Mouse (Mus musculus) spleen, adult 2 months (tissue): ENCODE results near the gene Uhrf2. TPM values are rescaled to one million over a fixed set of nuclear protein-coding genes. Genes with fewer than 3 reads are reported as not detected.

Source experiments
- DNase-seq, 2 experiments: peaks; one replicate each; pipeline versions ENCODE4 v3.0.0 to v3.0.0-alpha.2; 2012 to 2021; ENCODE audit warnings: low spot score in 2 of 2, low read depth in 1 of 2
- H3K27ac ChIP-seq: fragments of 200-500 bp; 2 replicates; pipeline ENCODE4 v1.5.1; 2012; ENCODE audit warnings: low read length, inconsistent platforms; ENCODE audit not compliant: insufficient read depth
- H3K27me3 ChIP-seq: fragments of 200-500 bp; 2 replicates; pipeline ENCODE4 v1.6.1; 2012; ENCODE audit warnings: mild to moderate bottlenecking, moderate library complexity, low read length, inconsistent platforms; ENCODE audit not compliant: control insufficient read depth, insufficient read depth
- H3K36me3 ChIP-seq: fragments of 200-500 bp; 2 replicates; pipeline ENCODE4 v1.6.1; 2012; ENCODE audit warnings: mild to moderate bottlenecking, low read length, inconsistent platforms; ENCODE audit not compliant: control insufficient read depth, insufficient read depth
- H3K4me1 ChIP-seq: fragments of 200-500 bp; 2 replicates; pipeline ENCODE4 v1.6.1; 2011; ENCODE audit warnings: inconsistent platforms; ENCODE audit not compliant: control insufficient read depth, insufficient read depth, insufficient read length
- H3K4me3 ChIP-seq: fragments of 200-500 bp; 2 replicates; pipeline ENCODE4 v1.5.1; 2011; ENCODE audit warnings: mild to moderate bottlenecking, inconsistent platforms; ENCODE audit not compliant: insufficient read depth, insufficient read length; ENCODE audit errors: extremely low read depth
- CTCF ChIP-seq: fragments of 200-500 bp; IDR thresholded peaks from 2 replicates; pipeline ENCODE4 v1.5.1; 2011; ENCODE audit warnings: mild to moderate bottlenecking, inconsistent platforms; ENCODE audit not compliant: insufficient read depth, insufficient read length, insufficient replicate concordance; ENCODE audit errors: extremely low read depth
- POLR2A ChIP-seq: fragments of 200-500 bp; IDR thresholded peaks from 2 replicates; pipeline ENCODE4 v1.6.1; 2011; ENCODE audit warnings: low read depth, low read length, inconsistent platforms
- WGBS: fragments of 180-500 bp; shearing (Covaris S2); methylation state at CpG from one replicate; pipeline ENCODE4 v1.1.7; 2018; 5-methylcytosine and 5-hydroxymethylcytosine counted together
- polyA plus RNA-seq: library from polyadenylated mRNA; depleted of rRNA; stranded (reverse); fragments of >200 nt; gene quantifications from 2 replicates; pipeline ENCODE4 v1.2.3, GENCODE M21; 2012

Gene Uhrf2
- polyA plus RNA-seq, 1 experiment = 26.2 TPM

DNA sequence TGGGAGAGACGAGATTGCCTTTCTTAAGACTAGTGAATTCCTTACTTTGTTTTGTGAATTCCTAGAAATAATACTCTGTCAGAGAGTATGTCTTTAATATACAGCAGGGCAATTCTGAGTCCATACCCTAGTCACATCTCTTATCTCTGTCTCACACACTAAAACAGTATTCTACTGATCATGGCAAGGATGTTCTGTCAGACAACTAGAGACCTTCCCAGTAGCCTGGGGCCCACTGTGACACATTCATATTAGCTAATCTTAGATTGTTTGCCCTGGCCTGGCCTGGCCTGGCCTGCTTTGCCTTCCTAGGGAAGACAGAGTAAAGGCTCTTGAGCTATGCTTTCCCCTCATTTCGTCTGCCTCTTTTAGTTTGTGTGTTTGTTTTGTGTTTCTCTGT is 20.3 kb downstream of the Uhrf2 start:
- Histone ChIP-seq H3K4me3 (no peak overlapping the region), H3K27me3 (no peaks in the 10 kb centered on the region), H3K36me3 (no peaks in the 10 kb centered on the region; the same call in 1 of the 2 replicates), H3K27ac (no peak overlapping the region), H3K4me1 (no peaks in the 10 kb centered on the region; the same call in 1 of the 2 replicates)
- 83% methylated on average over 2 of the region's 2 CpGs for WGBS
- TF ChIP-seq CTCF (no peak), POLR2A (no peak)
- no peak for DNase-seq

DNA sequence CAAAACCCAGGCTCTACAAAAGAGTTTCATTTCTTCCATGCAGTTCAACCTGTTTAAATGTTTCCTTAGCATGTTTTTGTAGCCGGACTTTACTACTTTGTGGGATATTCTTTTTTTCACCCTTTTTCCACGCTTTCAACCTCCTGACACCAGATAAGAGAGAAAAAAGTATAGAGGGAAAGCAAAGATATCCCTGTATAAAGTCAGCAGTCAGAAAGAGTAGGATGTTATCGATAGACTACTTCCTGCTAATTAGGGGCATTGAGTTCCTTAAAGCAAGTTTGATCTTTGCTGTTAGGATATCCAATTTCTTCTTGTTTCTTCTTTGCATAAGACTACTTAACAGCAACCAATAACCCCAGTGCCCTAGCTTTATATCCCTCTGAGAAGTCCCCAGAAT is 21.2 kb downstream of the Uhrf2 start:
- 90% methylated on average over 3 of the region's 3 CpGs for WGBS

DNA sequence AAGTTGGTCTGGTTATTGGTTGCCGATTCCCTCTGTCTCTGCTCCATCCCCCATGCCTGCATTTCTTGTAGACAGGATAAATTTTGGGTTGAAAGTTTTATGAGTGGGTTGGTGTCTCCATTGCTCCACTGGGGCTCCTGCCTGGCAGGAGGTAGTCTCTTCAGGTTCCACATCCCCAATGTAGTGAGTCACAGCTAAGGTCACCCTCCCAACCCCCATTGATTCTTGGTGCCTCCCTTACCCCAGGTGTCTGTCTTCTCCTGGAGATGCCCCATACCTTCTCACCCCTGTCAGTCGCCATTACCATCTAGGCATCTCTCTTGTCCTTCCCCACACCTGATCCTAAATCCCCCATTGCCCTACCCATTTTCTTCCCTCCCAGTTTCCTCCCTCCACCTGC is 23.9 kb downstream of the Uhrf2 start:
- Histone ChIP-seq H3K4me3 (no peak overlapping the region), H3K4me1 (no peaks in the 10 kb centered on the region; the same call in 1 of the 2 replicates), H3K36me3 (no peaks in the 10 kb centered on the region; the same call in 1 of the 2 replicates), H3K27me3 (no peaks in the 10 kb centered on the region), H3K27ac (no peak overlapping the region)
- 87% methylated on average over 2 of the region's 2 CpGs for WGBS
- DNase-seq = no peak
- TF ChIP-seq POLR2A (no peak), CTCF (no peak)

More for the DNA sequence above, 21.2 kb downstream of the Uhrf2 start:
- Histone ChIP-seq H3K27me3 (no peaks in the 10 kb centered on the region), H3K4me1 (no peaks in the 10 kb centered on the region; the same call in 1 of the 2 replicates), H3K36me3 (no peaks in the 10 kb centered on the region; the same call in 1 of the 2 replicates), H3K27ac (no peak overlapping the region), H3K4me3 (no peak overlapping the region)
- no peak for DNase-seq
- no peak for TF ChIP-seq CTCF
- TF ChIP-seq POLR2A = no peak

DNA sequence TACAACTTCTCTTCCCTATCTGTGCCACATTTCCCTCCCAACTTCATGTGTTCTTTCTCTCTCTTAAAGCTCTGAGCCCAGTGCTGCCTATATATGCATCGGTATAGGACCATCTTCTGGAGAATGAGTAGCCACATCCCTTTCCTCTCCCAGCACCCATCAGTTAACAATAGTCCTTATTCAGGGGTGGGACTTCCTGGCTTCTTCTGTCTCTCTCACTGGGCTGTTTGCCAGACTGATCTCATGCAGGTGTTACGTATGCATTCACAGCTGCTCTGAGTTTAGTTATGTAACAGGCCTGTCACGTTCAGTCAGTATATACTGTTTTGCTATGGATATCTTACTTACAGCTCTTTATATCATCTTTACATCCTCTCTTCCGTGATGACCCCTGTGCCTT is 35.5 kb downstream of the Uhrf2 start:
- 54% methylated on average over 4 of the region's 4 CpGs for WGBS
- Histone ChIP-seq H3K27ac (no peak overlapping the region), H3K36me3 (0 out of 2 replicates have a peak, but pooled peaks cover 1% of the 10 kb centered on the region), H3K4me1 (no peaks in the 10 kb centered on the region), H3K27me3 (no peaks in the 10 kb centered on the region), H3K4me3 (no peak overlapping the region)
- no peak for DNase-seq
- TF ChIP-seq POLR2A (no peak), CTCF (no peak)

DNA sequence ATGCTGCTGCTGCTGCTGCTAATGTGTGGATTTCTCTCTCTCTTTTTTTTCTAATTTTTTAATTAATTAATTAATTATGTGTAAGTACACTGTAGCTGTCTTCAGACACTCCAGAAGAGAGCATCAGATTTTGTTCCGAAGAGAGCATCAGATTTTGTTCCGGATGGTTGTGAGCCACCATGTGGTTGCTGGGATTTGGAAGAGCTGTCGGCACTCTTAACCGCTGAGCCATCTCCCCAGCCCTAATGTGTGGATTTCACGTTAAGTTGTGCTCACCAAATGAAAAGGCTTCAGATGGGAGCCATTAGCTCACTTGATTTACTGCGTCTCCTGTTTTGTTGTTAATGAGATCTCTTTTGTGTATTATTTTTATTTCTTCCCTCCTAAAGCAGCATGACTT is 59.9 kb downstream of the Uhrf2 start:
- Histone ChIP-seq H3K4me3 (no peak overlapping the region), H3K27ac (no peak overlapping the region), H3K4me1 (no peaks in the 10 kb centered on the region), H3K36me3 (peaks cover 32% of the 10 kb centered on the region), H3K27me3 (no peaks in the 10 kb centered on the region)
- TF ChIP-seq CTCF (no peak), POLR2A (no peak)
- 97% methylated on average over 6 of the region's 6 CpGs for WGBS
- no peak for DNase-seq

DNA sequence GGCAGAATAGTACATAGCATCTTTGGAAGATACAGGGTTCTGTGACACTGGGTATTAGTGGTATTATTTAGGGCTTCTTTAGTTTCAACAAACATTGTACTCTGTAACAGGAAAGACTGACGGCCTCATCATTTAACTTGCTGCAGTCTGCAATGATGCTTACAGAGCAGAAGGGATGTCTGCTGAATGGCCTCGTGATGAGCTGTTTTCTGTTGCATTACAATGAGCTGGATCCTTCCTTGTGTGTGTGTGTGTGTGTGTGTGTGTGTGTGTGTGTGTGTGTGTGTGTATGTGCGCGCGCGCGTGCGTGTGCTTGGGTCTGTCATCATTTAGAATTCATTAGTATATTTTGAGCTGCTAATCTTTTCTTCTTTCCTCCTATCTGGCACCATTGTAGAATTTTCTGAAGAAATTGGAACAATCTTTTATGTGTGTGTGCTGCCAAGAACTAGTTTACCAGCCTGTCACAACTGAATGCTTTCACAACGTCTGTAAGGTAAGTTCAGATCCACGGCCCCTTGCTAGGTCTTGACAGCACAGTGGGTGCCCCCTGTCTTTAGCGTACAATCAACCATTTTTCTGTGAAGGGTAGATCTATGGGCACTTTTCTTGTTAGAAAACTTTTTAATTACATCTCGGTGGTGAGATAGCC is 61.5 kb downstream of the Uhrf2 start:
- no peaks in the 10 kb centered on the region for H3K27me3 ChIP-seq
- H3K27ac ChIP-seq = no peak overlapping the region
- no peak overlapping the region for H3K4me3 ChIP-seq
- DNase-seq = no peak
- TF ChIP-seq POLR2A = no peak
- TF ChIP-seq CTCF = no peak
- WGBS = 95% methylated on average over 12 of the region's 12 CpGs
- no peaks in the 10 kb centered on the region for H3K4me1 ChIP-seq
- H3K36me3 ChIP-seq = peaks cover 35% of the 10 kb centered on the region

DNA sequence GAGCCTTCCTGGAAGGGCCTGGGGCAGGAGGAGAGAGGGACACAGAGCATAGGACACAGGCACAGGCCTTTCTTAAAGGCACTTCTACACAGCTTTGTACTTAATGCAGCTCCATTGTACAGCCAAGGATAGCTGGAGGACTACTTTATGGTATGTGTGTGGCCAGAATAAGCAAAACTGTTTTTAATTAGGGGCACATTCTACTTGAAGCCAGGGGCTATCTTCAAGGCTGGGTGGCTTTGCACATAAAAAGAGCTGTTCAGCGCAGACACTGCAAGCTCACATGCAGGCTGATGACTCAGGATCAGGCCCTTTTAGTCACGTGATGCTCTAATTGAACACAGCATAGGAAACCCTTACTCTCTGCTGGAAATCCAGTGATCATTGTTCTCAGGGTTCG is 65.9 kb downstream of the Uhrf2 start:
- 95% methylated on average over 3 of the region's 3 CpGs for WGBS
- TF ChIP-seq CTCF (no peak), POLR2A (no peak)
- no peaks in the 10 kb centered on the region for H3K27me3 ChIP-seq
- no peaks in the 10 kb centered on the region for H3K4me1 ChIP-seq
- peaks cover 20% of the 10 kb centered on the region for H3K36me3 ChIP-seq
- no peak for DNase-seq
- H3K27ac ChIP-seq = no peak overlapping the region
- H3K4me3 ChIP-seq = no peak overlapping the region
